Comparison of ENCODE assay signal across 9 mouse cellular contexts in the genomic region with DNA sequence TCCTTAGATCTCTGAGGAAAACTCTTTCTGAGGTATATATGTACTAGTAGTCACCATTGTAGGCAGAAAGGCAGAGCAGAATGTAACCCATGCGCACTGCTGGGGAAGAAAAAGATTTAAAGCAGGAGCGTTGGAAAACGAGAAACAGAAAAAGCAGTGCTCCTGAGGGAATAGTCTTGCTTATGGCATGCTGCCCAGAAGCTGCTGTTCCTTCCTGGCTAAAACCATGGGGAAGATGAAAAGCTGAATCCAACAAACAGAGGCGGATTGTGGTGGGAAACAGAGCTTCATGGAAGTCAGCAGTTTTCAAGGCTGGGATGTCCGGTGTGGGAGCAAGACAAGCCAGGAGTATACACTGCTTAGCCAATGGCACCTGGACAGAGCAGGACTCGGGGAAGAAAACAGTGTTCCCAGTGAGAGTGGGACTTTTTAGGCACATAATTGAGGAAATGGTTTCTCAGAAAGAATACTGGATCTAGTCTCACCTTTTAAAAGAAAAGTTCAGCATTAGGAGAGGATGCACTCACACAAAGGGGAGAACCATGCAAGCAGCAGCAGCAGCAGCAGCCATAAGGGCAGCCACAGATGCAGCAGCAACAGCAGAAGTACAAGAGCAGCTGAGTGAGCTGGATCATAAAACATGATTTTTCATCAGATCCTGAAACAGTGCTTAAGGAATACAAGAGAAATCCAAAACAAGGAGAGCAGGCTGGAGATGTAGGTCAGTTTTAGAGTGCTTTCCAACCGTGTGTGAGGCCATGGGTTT. TPM values are rescaled to one million over a fixed set of nuclear protein-coding genes. Genes with fewer than 3 reads are reported as not detected.
A peak's percentile ranks its signal among the peaks of the same experiment; 100 is the strongest.
DNase-seq lines count a peak whose midpoint lies in the region; ATAC-seq and TF ChIP-seq lines count a peak whose summit lies in the region.
"Had no signal": no experiment of that assay in that cellular context is flagged by ENCODE, and none has a peak within 500 bp of the region (broad histone marks: within the 10 kb centered on the region; RNA-seq: fewer than 3 reads in every experiment).

No protein-coding gene starts in this region.

- H3K9ac ChIP-seq in kidney, postnatal 0 days (ENCODE audit: low read depth, low read length): no peak overlapping the region
- H3K9ac ChIP-seq in kidney, embryonic 15.5 days: no peak overlapping the region
- H3K9ac ChIP-seq in limb, embryonic 12.5 days (replicated peaks): no peak overlapping the region
- H3K9ac ChIP-seq: heart, embryonic 13.5 days; midbrain, embryonic 12.5 days had no signal

- H3K9me3 ChIP-seq in kidney, postnatal 0 days (replicated peaks; ENCODE audit: low read length): no peaks in the 10 kb centered on the region
- no peaks in the 10 kb centered on the region for H3K9me3 ChIP-seq in kidney, embryonic 15.5 days (replicated peaks)
- H3K9me3 ChIP-seq in limb, embryonic 12.5 days: no peaks in the 10 kb centered on the region
- H3K9me3 ChIP-seq: heart, embryonic 13.5 days; midbrain, embryonic 12.5 days had no signal

- no peak for ATAC-seq in kidney, postnatal 0 days (replicated peaks; ENCODE audit: low FRiP score, low read depth)
- ATAC-seq in kidney, embryonic 15.5 days (replicated peaks; ENCODE audit: low FRiP score): no peak
- peak; percentile 66; the same call in 1 of the 2 replicates for ATAC-seq in limb, embryonic 12.5 days (ENCODE audit: insufficient number of reproducible peaks, insufficient read depth, low FRiP score, low TSS enrichment, low read depth)

- H3K27ac ChIP-seq in kidney, postnatal 0 days: no peak overlapping the region
- H3K27ac ChIP-seq in kidney, embryonic 15.5 days: no peak overlapping the region
- peak overlapping the region; percentile 73 for H3K27ac ChIP-seq in limb, embryonic 12.5 days
- H3K27ac ChIP-seq: heart, embryonic 13.5 days; midbrain, embryonic 12.5 days had no signal

- no peaks in the 10 kb centered on the region for H3K36me3 ChIP-seq in kidney, postnatal 0 days (ENCODE audit: insufficient read depth, low read length)
- H3K36me3 ChIP-seq in kidney, embryonic 15.5 days: no peaks in the 10 kb centered on the region
- H3K36me3 ChIP-seq in limb, embryonic 12.5 days: no peaks in the 10 kb centered on the region
- H3K36me3 ChIP-seq: heart, embryonic 13.5 days; midbrain, embryonic 12.5 days had no signal

- 55% methylated on average over 7 of the region's 7 CpGs for WGBS in kidney, postnatal 0 days
- 52% methylated on average over 7 of the region's 7 CpGs for WGBS in kidney, embryonic 15.5 days
- 36% methylated on average over 7 of the region's 7 CpGs for WGBS in limb, embryonic 12.5 days
- 54% methylated on average over 7 of the region's 7 CpGs for WGBS in lung, adult 2 months

- no peak overlapping the region for H3K4me3 ChIP-seq in kidney, postnatal 0 days (replicated peaks; ENCODE audit: low read depth, low read length)
- H3K4me3 ChIP-seq in kidney, embryonic 15.5 days (replicated peaks): no peak overlapping the region
- H3K4me3 ChIP-seq in limb, embryonic 12.5 days (replicated peaks): no peak overlapping the region
- no peak overlapping the region for H3K4me3 ChIP-seq in lung, adult 2 months (replicated peaks; ENCODE audit: extremely low read depth, low read depth, low read length)
- H3K4me3 ChIP-seq: heart, embryonic 13.5 days; midbrain, embryonic 12.5 days had no signal

- H3K4me1 ChIP-seq in kidney, postnatal 0 days (replicated peaks; ENCODE audit: insufficient read depth, low read length): no peaks in the 10 kb centered on the region
- no peaks in the 10 kb centered on the region for H3K4me1 ChIP-seq in kidney, embryonic 15.5 days
- no peaks in the 10 kb centered on the region; the same call in 1 of the 2 replicates for H3K4me1 ChIP-seq in limb, embryonic 12.5 days (replicated peaks)
- no peaks in the 10 kb centered on the region for H3K4me1 ChIP-seq in lung, adult 2 months (ENCODE audit: control insufficient read depth, insufficient read depth, low read length)
- H3K4me1 ChIP-seq: heart, embryonic 13.5 days; midbrain, embryonic 12.5 days had no signal

- no peaks in the 10 kb centered on the region for H3K27me3 ChIP-seq in kidney, postnatal 0 days (ENCODE audit: insufficient read depth, low read length)
- H3K27me3 ChIP-seq in kidney, embryonic 15.5 days: no peaks in the 10 kb centered on the region
- no peaks in the 10 kb centered on the region for H3K27me3 ChIP-seq in limb, embryonic 12.5 days
- H3K27me3 ChIP-seq: heart, embryonic 13.5 days; midbrain, embryonic 12.5 days had no signal

- no peak for TF ChIP-seq POLR2A in lung, adult 2 months (IDR thresholded peaks at IDR 0.05; ENCODE audit: borderline replicate concordance, extremely low read depth, low read depth, low read length)

- peak; percentile 46 for DNase-seq in kidney, postnatal 0 days (ENCODE audit: low spot score)
- peak; percentile 3 for DNase-seq in embryo, embryonic 10.5 days (ENCODE audit: low spot score)
- peak; percentile 7 to 50 for DNase-seq in frontal cortex, adult 2 months (ENCODE audit: extremely low spot score in 1 of 2, low spot score in 1 of 2)
- DNase-seq in lung, adult 2 months: no peak
- no peak for DNase-seq in spleen, postnatal 36 days (ENCODE audit: low spot score in 2 of 2)

- no peak overlapping the region for H3K4me2 ChIP-seq in kidney, postnatal 0 days (ENCODE audit: low read length)
- H3K4me2 ChIP-seq in kidney, embryonic 15.5 days: no peak overlapping the region
- H3K4me2 ChIP-seq in limb, embryonic 12.5 days: 0 out of 2 replicates have a peak overlapping the region, but pooled peaks have one; percentile 8
- H3K4me2 ChIP-seq: heart, embryonic 13.5 days; midbrain, embryonic 12.5 days had no signal

- TF ChIP-seq CTCF in kidney, postnatal 0 days (IDR thresholded peaks at IDR 0.05; ENCODE audit: low read depth): no peak
- TF ChIP-seq CTCF in lung, adult 2 months (IDR thresholded peaks at IDR 0.05; ENCODE audit: insufficient read depth, low read length): no peak

RNA-seq across cellular contexts. Expression of a gene that starts 33.0 kb away (rescaled TPM):
- 34.6 and 37.3 TPM in 2 replicates for polyA plus RNA-seq in kidney, postnatal 0 days (2015; fragmentation: Nextera tagmentation; extraction: Ambion mirVana)
- 57.0 and 60.6 TPM in 2 replicates for polyA plus RNA-seq in kidney, embryonic 15.5 days (2015; fragmentation: Nextera tagmentation; extraction: Ambion mirVana)
- 49.8 and 56.4 TPM in 2 replicates for polyA plus RNA-seq in frontal cortex, adult 2 months (2012; rRNA removed)
- 85.6 and 86.5 TPM in 2 replicates for polyA plus RNA-seq in limb, embryonic 12.5 days (2016; fragmentation: Nextera tagmentation; extraction: Ambion mirVana)
- polyA plus RNA-seq in lung, adult 2 months (2012; rRNA removed): 3.9 and 6.0 TPM in 2 replicates

Comparison
In these comparisons a context has a peak if more than half of its experiments do, and no peak if none do; other contexts are left out.
1. DNase-seq: peak in kidney, postnatal 0 days (single experiment), embryo, embryonic 10.5 days (single experiment) and frontal cortex, adult 2 months (2 of 2); none in lung, adult 2 months (single experiment) and spleen, postnatal 36 days (0 of 2).